Mouse (Mus musculus): ENCODE measurements around the gene Ppm1j. TPM values are rescaled to one million over a fixed set of nuclear protein-coding genes. Genes with fewer than 3 reads are reported as not detected.
A peak's percentile ranks its signal among the peaks of the same experiment; 100 is the strongest.
"Not testable (repeated sequence)": the region's sequence is repeated elsewhere in the genome, so short reads cannot be mapped to it uniquely, and the experiment has no call there.

The Ppm1j gene
- polyA plus RNA-seq, 1 experiment from 2014 or later = 1.2 TPM

- not testable (repeated sequence) for H3K4me1 ChIP-seq (replicated peaks; ENCODE audit: control insufficient read depth, insufficient read depth, low read length); H3K4me2 ChIP-seq (ENCODE audit: low read depth, low read length, severe bottlenecking); H3K36me3 ChIP-seq (ENCODE audit: control insufficient read depth, insufficient read depth, low read length); ATAC-seq (replicated peaks; ENCODE audit: low FRiP score); H3K9me3 ChIP-seq (ENCODE audit: control insufficient read depth, low read length); DNase-seq (ENCODE audit: low spot score); H3K27me3 ChIP-seq (ENCODE audit: control insufficient read depth, insufficient read depth, low read length); H3K4me3 ChIP-seq (ENCODE audit: low read depth, low read length); H3K27ac ChIP-seq (ENCODE audit: low read depth, low read length); H3K9ac ChIP-seq (ENCODE audit: low read length)
- WGBS = 21% methylated on average over 18 of the region's 20 CpGs
These were observed 18.6 kb upstream of the Ppm1j start for GRCm38 (mm10) chr3:104762103-104762863.

- no peak for DNase-seq (ENCODE audit: low spot score)
- WGBS = 21% methylated on average over 4 of the region's 4 CpGs
- Histone ChIP-seq H3K9ac (ENCODE audit: low read length) (no peak overlapping the region), H3K27ac (ENCODE audit: low read depth, low read length) (no peak overlapping the region), H3K36me3 (ENCODE audit: control insufficient read depth, insufficient read depth, low read length) (no peaks in the 10 kb centered on the region), H3K4me3 (ENCODE audit: low read depth, low read length) (no peak overlapping the region), H3K4me2 (ENCODE audit: low read depth, low read length, severe bottlenecking) (no peak overlapping the region), H3K4me1 (replicated peaks; ENCODE audit: control insufficient read depth, insufficient read depth, low read length) (no peaks in the 10 kb centered on the region), H3K9me3 (ENCODE audit: control insufficient read depth, low read length) (no peaks in the 10 kb centered on the region), H3K27me3 (ENCODE audit: control insufficient read depth, insufficient read depth, low read length) (no peaks in the 10 kb centered on the region)
- ATAC-seq (replicated peaks; ENCODE audit: low FRiP score) = no peak
These were observed 15.8 kb upstream of the Ppm1j start for GRCm38 (mm10) chr3:104765021-104765420.

DNA sequence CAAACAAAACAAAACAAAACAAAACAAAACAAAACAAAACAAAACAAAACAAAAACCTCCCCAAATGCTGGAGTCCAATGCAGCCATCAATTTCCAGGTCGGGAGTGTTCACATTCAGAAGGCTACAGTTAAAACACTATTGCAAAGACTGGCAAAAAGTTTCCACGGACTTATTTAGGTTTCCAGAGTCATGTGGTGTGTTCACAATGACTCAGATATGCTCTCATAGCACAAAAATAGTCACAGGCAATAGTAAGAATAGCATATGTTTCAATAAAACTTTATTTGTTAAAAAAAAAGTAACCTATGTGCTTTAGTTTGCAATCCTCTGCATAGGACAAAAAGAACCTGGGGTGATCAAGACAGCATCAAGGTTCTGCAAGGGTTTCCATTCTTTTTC is 13.7 kb upstream of the Ppm1j start:
- H3K27me3 ChIP-seq (ENCODE audit: control insufficient read depth, insufficient read depth, low read length) = no peaks in the 10 kb centered on the region
- H3K27ac ChIP-seq (ENCODE audit: low read depth, low read length) = no peak overlapping the region
- WGBS = 75% methylated on average over 2 of the region's 2 CpGs
- no peaks in the 10 kb centered on the region for H3K9me3 ChIP-seq (ENCODE audit: control insufficient read depth, low read length)
- no peaks in the 10 kb centered on the region for H3K4me1 ChIP-seq (replicated peaks; ENCODE audit: control insufficient read depth, insufficient read depth, low read length)
- ATAC-seq (replicated peaks; ENCODE audit: low FRiP score) = no peak
- no peaks in the 10 kb centered on the region for H3K36me3 ChIP-seq (ENCODE audit: control insufficient read depth, insufficient read depth, low read length)
- no peak overlapping the region for H3K9ac ChIP-seq (ENCODE audit: low read length)
- no peak for DNase-seq (ENCODE audit: low spot score)
- no peak overlapping the region for H3K4me3 ChIP-seq (ENCODE audit: low read depth, low read length)
- no peak overlapping the region for H3K4me2 ChIP-seq (ENCODE audit: low read depth, low read length, severe bottlenecking)

DNA sequence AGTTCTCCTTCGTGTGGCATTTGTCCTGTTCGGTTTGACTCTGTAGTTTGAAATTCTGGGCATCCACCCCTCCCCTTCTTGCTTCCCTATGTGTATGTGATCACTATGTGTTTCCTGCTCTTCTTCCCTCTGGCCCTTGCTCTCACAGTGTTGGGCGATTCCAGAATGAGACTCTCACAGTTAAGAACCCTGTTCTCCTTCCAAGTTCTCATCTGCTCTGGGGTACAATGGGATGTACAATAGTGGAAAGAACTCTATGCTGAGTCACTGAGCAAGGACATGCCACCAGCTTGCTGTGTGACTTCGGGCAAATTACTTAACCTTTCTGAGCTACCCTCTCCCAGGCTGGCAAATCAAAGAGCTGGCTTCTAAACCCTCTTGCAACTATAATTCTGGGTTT is 13.1 kb upstream of the Ppm1j start:
- no peak overlapping the region for H3K4me3 ChIP-seq (ENCODE audit: low read depth, low read length)
- WGBS = 79% methylated on average over 4 of the region's 4 CpGs

GRCm38 (mm10) chr3:104769135-104769534 is 11.7 kb upstream of the Ppm1j start:
- no peak overlapping the region for H3K4me2 ChIP-seq (ENCODE audit: low read depth, low read length, severe bottlenecking)
- ATAC-seq (replicated peaks; ENCODE audit: low FRiP score) (no peak), DNase-seq (ENCODE audit: low spot score) (peak; percentile 34)
- H3K9ac ChIP-seq (ENCODE audit: low read length) = no peak overlapping the region
- no peaks in the 10 kb centered on the region for H3K36me3 ChIP-seq (ENCODE audit: control insufficient read depth, insufficient read depth, low read length)
- H3K27me3 ChIP-seq (ENCODE audit: control insufficient read depth, insufficient read depth, low read length) = no peaks in the 10 kb centered on the region
- WGBS = 57% methylated on average over 3 of the region's 3 CpGs
- no peak overlapping the region for H3K27ac ChIP-seq (ENCODE audit: low read depth, low read length)
- no peaks in the 10 kb centered on the region for H3K9me3 ChIP-seq (ENCODE audit: control insufficient read depth, low read length)
- H3K4me1 ChIP-seq (replicated peaks; ENCODE audit: control insufficient read depth, insufficient read depth, low read length) = no peaks in the 10 kb centered on the region
- no peak overlapping the region for H3K4me3 ChIP-seq (ENCODE audit: low read depth, low read length)

More for the DNA sequence above, 13.1 kb upstream of the Ppm1j start:
- Histone ChIP-seq H3K4me2 (ENCODE audit: low read depth, low read length, severe bottlenecking) (no peak overlapping the region), H3K4me1 (replicated peaks; ENCODE audit: control insufficient read depth, insufficient read depth, low read length) (no peaks in the 10 kb centered on the region), H3K9me3 (ENCODE audit: control insufficient read depth, low read length) (no peaks in the 10 kb centered on the region), H3K9ac (ENCODE audit: low read length) (no peak overlapping the region), H3K27ac (ENCODE audit: low read depth, low read length) (no peak overlapping the region), H3K27me3 (ENCODE audit: control insufficient read depth, insufficient read depth, low read length) (no peaks in the 10 kb centered on the region), H3K36me3 (ENCODE audit: control insufficient read depth, insufficient read depth, low read length) (no peaks in the 10 kb centered on the region)
- peak; percentile 30 for DNase-seq (ENCODE audit: low spot score)
- ATAC-seq (replicated peaks; ENCODE audit: low FRiP score) = no peak

DNA sequence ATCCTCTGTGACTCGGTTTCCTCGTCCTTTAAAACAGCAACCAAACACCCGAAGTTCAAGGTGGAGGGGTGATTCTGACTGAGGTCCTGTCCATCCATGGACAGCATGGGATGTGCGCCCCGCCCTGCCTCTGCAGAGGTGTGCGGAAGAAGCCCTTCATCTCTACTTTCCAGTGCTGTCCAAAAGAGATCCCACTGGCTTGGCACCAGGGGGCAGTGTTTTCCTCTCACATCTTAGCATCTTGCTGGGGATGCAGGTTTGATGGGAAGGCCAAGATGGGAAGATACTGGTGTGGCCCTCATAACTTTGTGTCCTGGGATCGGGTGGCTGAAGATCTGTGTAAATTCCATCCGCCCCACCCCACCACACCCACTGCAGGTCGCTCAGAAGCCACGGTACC is 10.8 kb upstream of the Ppm1j start:
- 63% methylated on average over 10 of the region's 10 CpGs for WGBS
- Histone ChIP-seq H3K9me3 (ENCODE audit: control insufficient read depth, low read length) (no peaks in the 10 kb centered on the region), H3K27ac (ENCODE audit: low read depth, low read length) (no peak overlapping the region), H3K9ac (ENCODE audit: low read length) (no peak overlapping the region), H3K27me3 (ENCODE audit: control insufficient read depth, insufficient read depth, low read length) (no peaks in the 10 kb centered on the region), H3K36me3 (ENCODE audit: control insufficient read depth, insufficient read depth, low read length) (no peaks in the 10 kb centered on the region), H3K4me2 (ENCODE audit: low read depth, low read length, severe bottlenecking) (no peak overlapping the region), H3K4me1 (replicated peaks; ENCODE audit: control insufficient read depth, insufficient read depth, low read length) (no peaks in the 10 kb centered on the region), H3K4me3 (ENCODE audit: low read depth, low read length) (no peak overlapping the region)
- DNase-seq (ENCODE audit: low spot score) = peak; percentile 70
- ATAC-seq (replicated peaks; ENCODE audit: low FRiP score) = no peak

DNA sequence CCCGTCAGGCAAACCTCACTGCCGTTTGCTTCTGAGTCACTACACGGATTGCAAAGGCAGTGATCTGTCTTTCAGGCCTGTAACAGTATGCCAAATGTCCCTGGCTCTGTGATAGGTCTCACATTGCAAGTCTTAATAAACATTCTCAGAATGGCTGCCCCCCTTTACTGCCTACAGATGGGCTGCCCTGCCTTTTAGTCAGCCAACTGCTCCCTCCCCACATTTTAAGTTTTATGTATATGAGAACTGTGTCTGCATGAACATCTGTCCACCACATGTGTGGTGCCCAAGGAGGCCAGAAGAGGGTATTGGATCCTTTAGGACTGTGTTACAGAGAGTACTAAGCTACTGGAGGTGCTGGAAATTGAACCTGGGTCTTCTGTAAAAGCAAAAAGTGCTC is 9.9 kb upstream of the Ppm1j start:
- no peaks in the 10 kb centered on the region for H3K9me3 ChIP-seq (ENCODE audit: control insufficient read depth, low read length)
- H3K4me2 ChIP-seq (ENCODE audit: low read depth, low read length, severe bottlenecking) = no peak overlapping the region
- DNase-seq (ENCODE audit: low spot score) = no peak
- ATAC-seq (replicated peaks; ENCODE audit: low FRiP score) = no peak
- no peaks in the 10 kb centered on the region for H3K27me3 ChIP-seq (ENCODE audit: control insufficient read depth, insufficient read depth, low read length)
- no peak overlapping the region for H3K4me3 ChIP-seq (ENCODE audit: low read depth, low read length)
- H3K27ac ChIP-seq (ENCODE audit: low read depth, low read length) = no peak overlapping the region
- 81% methylated on average over 3 of the region's 3 CpGs for WGBS
- H3K9ac ChIP-seq (ENCODE audit: low read length) = no peak overlapping the region
- H3K4me1 ChIP-seq (replicated peaks; ENCODE audit: control insufficient read depth, insufficient read depth, low read length) = no peaks in the 10 kb centered on the region
- no peaks in the 10 kb centered on the region for H3K36me3 ChIP-seq (ENCODE audit: control insufficient read depth, insufficient read depth, low read length)

GRCm38 (mm10) chr3:104771460-104771859 is 9.4 kb upstream of the Ppm1j start:
- H3K27ac ChIP-seq (ENCODE audit: low read depth, low read length) = no peak overlapping the region
- ATAC-seq (replicated peaks; ENCODE audit: low FRiP score) (no peak), DNase-seq (ENCODE audit: low spot score) (peak; percentile 41)
- H3K9ac ChIP-seq (ENCODE audit: low read length) = no peak overlapping the region
- H3K27me3 ChIP-seq (ENCODE audit: control insufficient read depth, insufficient read depth, low read length) = peaks cover 5% of the 10 kb centered on the region
- no peak overlapping the region for H3K4me2 ChIP-seq (ENCODE audit: low read depth, low read length, severe bottlenecking)
- no peaks in the 10 kb centered on the region for H3K4me1 ChIP-seq (replicated peaks; ENCODE audit: control insufficient read depth, insufficient read depth, low read length)
- no peaks in the 10 kb centered on the region for H3K36me3 ChIP-seq (ENCODE audit: control insufficient read depth, insufficient read depth, low read length)
- H3K4me3 ChIP-seq (ENCODE audit: low read depth, low read length) = no peak overlapping the region
- 57% methylated on average over 6 of the region's 6 CpGs for WGBS
- no peaks in the 10 kb centered on the region for H3K9me3 ChIP-seq (ENCODE audit: control insufficient read depth, low read length)

DNA sequence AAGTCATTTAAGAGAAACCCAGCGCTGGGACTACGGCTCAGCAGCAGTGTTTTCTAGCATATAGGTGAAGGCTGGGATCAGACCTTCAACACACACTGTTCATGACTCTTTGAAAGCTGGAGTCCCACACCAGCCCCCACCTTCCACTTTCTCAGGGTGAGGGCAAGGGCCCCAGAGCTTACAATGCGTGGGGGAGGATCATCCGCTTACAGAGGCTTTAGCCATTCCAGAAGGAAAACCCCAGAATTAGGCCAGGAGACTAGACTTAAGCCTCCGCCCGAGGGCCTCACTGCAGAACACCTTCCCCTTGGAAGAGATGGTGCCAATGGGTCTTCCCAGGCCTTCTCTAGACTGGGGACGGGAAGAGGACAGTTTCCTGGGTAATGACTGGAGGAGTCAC is 7.6 kb upstream of the Ppm1j start:
- H3K9me3 ChIP-seq (ENCODE audit: control insufficient read depth, low read length) = no peaks in the 10 kb centered on the region
- no peaks in the 10 kb centered on the region for H3K4me1 ChIP-seq (replicated peaks; ENCODE audit: control insufficient read depth, insufficient read depth, low read length)
- WGBS = 52% methylated on average over 7 of the region's 7 CpGs
- no peak overlapping the region for H3K4me3 ChIP-seq (ENCODE audit: low read depth, low read length)
- no peak for ATAC-seq (replicated peaks; ENCODE audit: low FRiP score)
- no peaks in the 10 kb centered on the region for H3K36me3 ChIP-seq (ENCODE audit: control insufficient read depth, insufficient read depth, low read length)
- H3K27me3 ChIP-seq (ENCODE audit: control insufficient read depth, insufficient read depth, low read length) = peaks cover 13% of the 10 kb centered on the region
- no peak overlapping the region for H3K4me2 ChIP-seq (ENCODE audit: low read depth, low read length, severe bottlenecking)
- no peak for DNase-seq (ENCODE audit: low spot score)
- no peak overlapping the region for H3K27ac ChIP-seq (ENCODE audit: low read depth, low read length)
- H3K9ac ChIP-seq (ENCODE audit: low read length) = no peak overlapping the region
